Comparison of ENCODE assay signal across 15 mouse cellular contexts in genomic region chr4:55562062-55562461, GRCm38 (mm10). TPM values are rescaled to one million over a fixed set of nuclear protein-coding genes. Genes with fewer than 3 reads are reported as not detected.
A peak's percentile ranks its signal among the peaks of the same experiment; 100 is the strongest.
DNase-seq lines count a peak whose midpoint lies in the region; ATAC-seq and TF ChIP-seq lines count a peak whose summit lies in the region.
"Had no signal": no experiment of that assay in that cellular context is flagged by ENCODE, and none has a peak within 500 bp of the region (broad histone marks: within the 10 kb centered on the region; RNA-seq: fewer than 3 reads in every experiment).

No protein-coding gene starts in this region.

- no peaks in the 10 kb centered on the region; the same call in 1 of the 2 replicates for H3K4me1 ChIP-seq in neural tube, embryonic 13.5 days (replicated peaks)
- no peaks in the 10 kb centered on the region for H3K4me1 ChIP-seq in neural tube, embryonic 15.5 days
- no peaks in the 10 kb centered on the region for H3K4me1 ChIP-seq in forebrain, postnatal 0 days (ENCODE audit: insufficient read depth)

- no peak for TF ChIP-seq CTCF in forebrain, postnatal 0 days (IDR thresholded peaks at IDR 0.05; ENCODE audit: low read depth)

- peak; percentile 47; the same call in 1 of the 2 replicates for ATAC-seq in neural tube, embryonic 13.5 days (ENCODE audit: low read depth)
- no peak for ATAC-seq in neural tube, embryonic 15.5 days (ENCODE audit: low FRiP score)
- ATAC-seq in forebrain, postnatal 0 days, result peak; percentile 32; the same call in 1 of the 2 replicates

- H3K27me3 ChIP-seq in neural tube, embryonic 13.5 days, result no peaks in the 10 kb centered on the region
- no peaks in the 10 kb centered on the region for H3K27me3 ChIP-seq in neural tube, embryonic 15.5 days (replicated peaks)
- no peaks in the 10 kb centered on the region for H3K27me3 ChIP-seq in forebrain, postnatal 0 days (ENCODE audit: insufficient read depth, low read length)
- H3K27me3 ChIP-seq: limb, embryonic 13.5 days had no signal

- H3K4me3 ChIP-seq in neural tube, embryonic 13.5 days, result no peak overlapping the region
- H3K4me3 ChIP-seq in neural tube, embryonic 15.5 days (replicated peaks), result no peak overlapping the region
- H3K4me3 ChIP-seq in forebrain, postnatal 0 days (ENCODE audit: low read depth, low read length), result no peak overlapping the region
- H3K4me3 ChIP-seq: limb, embryonic 13.5 days; myocyte had no signal

- intact Hi-C loops in heart, postnatal 25 days (cut with DNase I), result no loop called here

- 59% methylated on average over 3 of the region's 3 CpGs for WGBS in neural tube, embryonic 13.5 days
- 52% methylated on average over 3 of the region's 3 CpGs for WGBS in neural tube, embryonic 15.5 days
- 30% methylated on average over 3 of the region's 3 CpGs for WGBS in forebrain, postnatal 0 days

- no peak overlapping the region for H3K4me2 ChIP-seq in neural tube, embryonic 13.5 days
- H3K4me2 ChIP-seq in neural tube, embryonic 15.5 days, result no peak overlapping the region
- no peak overlapping the region for H3K4me2 ChIP-seq in forebrain, postnatal 0 days (ENCODE audit: low read depth)
- H3K4me2 ChIP-seq: limb, embryonic 13.5 days had no signal

- no peak overlapping the region for H3K9ac ChIP-seq in neural tube, embryonic 13.5 days
- H3K9ac ChIP-seq in neural tube, embryonic 15.5 days (replicated peaks), result no peak overlapping the region
- no peak overlapping the region for H3K9ac ChIP-seq in forebrain, postnatal 0 days
- H3K9ac ChIP-seq: limb, embryonic 13.5 days; liver, embryonic 14.5 days had no signal

- H3K9me3 ChIP-seq in neural tube, embryonic 13.5 days, result no peaks in the 10 kb centered on the region
- H3K9me3 ChIP-seq in neural tube, embryonic 15.5 days (replicated peaks), result no peaks in the 10 kb centered on the region
- H3K9me3 ChIP-seq in forebrain, postnatal 0 days (ENCODE audit: low read length), result no peaks in the 10 kb centered on the region
- H3K9me3 ChIP-seq: limb, embryonic 13.5 days had no signal

- 0 out of 2 replicates have a peak overlapping the region, but pooled peaks have one; percentile 33 for H3K27ac ChIP-seq in neural tube, embryonic 13.5 days (replicated peaks)
- H3K27ac ChIP-seq in neural tube, embryonic 15.5 days (replicated peaks), result no peak overlapping the region
- H3K27ac ChIP-seq in forebrain, postnatal 0 days (ENCODE audit: low read depth, low read length), result no peak overlapping the region
- H3K27ac ChIP-seq: limb, embryonic 13.5 days; liver, embryonic 14.5 days had no signal

- H3K36me3 ChIP-seq in neural tube, embryonic 13.5 days, result no peaks in the 10 kb centered on the region
- H3K36me3 ChIP-seq in neural tube, embryonic 15.5 days, result no peaks in the 10 kb centered on the region
- no peaks in the 10 kb centered on the region for H3K36me3 ChIP-seq in forebrain, postnatal 0 days (ENCODE audit: insufficient read depth)
- H3K36me3 ChIP-seq: limb, embryonic 13.5 days had no signal

- DNase-seq in heart, adult 11 months, result peak; percentile 79
- no peak for DNase-seq in heart, postnatal 25 days (ENCODE audit: low spot score)
- peak; percentile 31 for DNase-seq in forebrain, postnatal 0 days
- peak; percentile 27 for DNase-seq in retina, postnatal 7 days (ENCODE audit: low read depth, low spot score)
- no peak for DNase-seq in right cerebral cortex, postnatal 4 days
- DNase-seq: cerebellum, adult 2 months; gastrocnemius, postnatal 14 days; kidney, adult 18-20 months; kidney, postnatal 14 days; thymus, postnatal 36 days had no signal

RNA-seq across cellular contexts. Expression of gene Klf4, which starts 29.8 kb away (rescaled TPM):
- 10 to 100 TPM; 28.3 to 39.0 TPM for total RNA-seq in heart, postnatal 25 days (2021)
- polyA plus RNA-seq in neural tube, embryonic 13.5 days (2015; fragmentation: Nextera tagmentation; extraction: Ambion mirVana), result 2.7 and 3.9 TPM in 2 replicates
- 3.7 and 4.9 TPM in 2 replicates for polyA plus RNA-seq in neural tube, embryonic 15.5 days (2015; fragmentation: Nextera tagmentation; extraction: Ambion mirVana)
- 2.8 and 10.3 TPM in 2 replicates for total RNA-seq in forebrain, postnatal 0 days (2014; rRNA removed)
- polyA plus RNA-seq in forebrain, postnatal 0 days (2015; fragmentation: Nextera tagmentation; extraction: Ambion mirVana), result 3.3 and 3.4 TPM in 2 replicates

Comparison
In these comparisons a context has a peak if more than half of its experiments do, and no peak if none do; other contexts are left out.
1. DNase-seq: peak in heart, adult 11 months (single experiment), forebrain, postnatal 0 days (single experiment) and retina, postnatal 7 days (single experiment); none in heart, postnatal 25 days (single experiment) and right cerebral cortex, postnatal 4 days (single experiment).